Comparison of ENCODE assay signal across 10 mouse cellular contexts in the genomic region with DNA sequence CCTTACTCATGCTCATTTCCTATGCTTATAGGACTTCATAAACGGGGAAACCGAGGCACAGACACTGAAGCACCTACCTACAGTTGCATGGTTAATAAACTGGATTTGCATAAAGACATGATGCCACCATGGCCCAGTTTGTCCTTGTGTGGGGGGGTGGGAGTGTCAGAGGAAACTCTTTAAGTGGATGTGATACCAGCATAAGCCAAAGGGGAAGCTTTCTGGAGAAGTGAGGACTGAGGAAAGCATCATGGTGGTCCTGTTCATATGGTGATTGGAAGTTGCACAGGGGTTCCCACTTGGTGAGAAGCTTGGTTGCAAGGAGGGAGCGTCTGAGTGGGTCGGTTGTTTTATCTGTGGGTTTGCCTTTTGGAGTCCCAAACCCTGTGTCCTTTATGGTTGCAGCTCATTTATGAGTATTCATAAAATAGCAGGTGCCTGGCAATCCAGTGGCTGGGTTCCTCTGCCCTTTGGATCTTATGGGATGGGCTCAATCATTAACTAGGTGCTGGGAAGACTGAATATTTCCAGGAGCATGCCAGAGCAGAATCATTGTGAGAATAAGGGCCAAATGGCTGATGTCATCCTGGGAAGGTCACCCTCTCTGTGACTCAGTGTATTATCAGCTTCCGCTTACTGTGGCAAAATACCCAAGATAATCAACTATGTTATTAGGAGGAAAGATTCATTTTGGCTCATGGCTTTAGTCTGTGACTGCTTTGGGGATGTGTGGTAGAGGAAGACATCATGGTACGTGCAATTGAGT.
A peak's percentile ranks its signal among the peaks of the same experiment; 100 is the strongest.
DNase-seq lines count a peak whose midpoint lies in the region; ATAC-seq and TF ChIP-seq lines count a peak whose summit lies in the region.
"Had no signal": no experiment of that assay in that cellular context is flagged by ENCODE, and none has a peak within 500 bp of the region (broad histone marks: within the 10 kb centered on the region; RNA-seq: fewer than 3 reads in every experiment).

No protein-coding gene starts in this region.

- H3K9me3 ChIP-seq in forebrain, embryonic 11.5 days (ENCODE audit: control insufficient read depth, low read length) = no peaks in the 10 kb centered on the region
- no peaks in the 10 kb centered on the region for H3K9me3 ChIP-seq in forebrain, embryonic 14.5 days (replicated peaks; ENCODE audit: control insufficient read depth, low read length)
- no peaks in the 10 kb centered on the region for H3K9me3 ChIP-seq in limb, embryonic 13.5 days
- H3K9me3 ChIP-seq: hindbrain, embryonic 15.5 days; midbrain, embryonic 12.5 days had no signal

- no peak overlapping the region for H3K27ac ChIP-seq in forebrain, embryonic 11.5 days (ENCODE audit: low read depth, low read length)
- no peak overlapping the region for H3K27ac ChIP-seq in forebrain, embryonic 14.5 days (ENCODE audit: low read depth, low read length)
- peak overlapping the region; percentile 80 for H3K27ac ChIP-seq in embryonic fibroblast, embryonic 13.5 days (ENCODE audit: insufficient read depth, low read length)
- H3K27ac ChIP-seq in limb, embryonic 13.5 days = peak overlapping the region; percentile 97
- H3K27ac ChIP-seq: hindbrain, embryonic 15.5 days; midbrain, embryonic 12.5 days had no signal

- intact Hi-C loops in left cerebral cortex, postnatal 36 days (cut with DNase I) = no loop called here

- H3K9ac ChIP-seq in forebrain, embryonic 11.5 days (ENCODE audit: low read length) = no peak overlapping the region
- H3K9ac ChIP-seq in forebrain, embryonic 14.5 days (ENCODE audit: low read length) = no peak overlapping the region
- no peak overlapping the region for H3K9ac ChIP-seq in limb, embryonic 13.5 days
- H3K9ac ChIP-seq: hindbrain, embryonic 15.5 days; midbrain, embryonic 12.5 days had no signal

- no peak overlapping the region for H3K4me3 ChIP-seq in forebrain, embryonic 11.5 days (ENCODE audit: low read depth, low read length)
- no peak overlapping the region for H3K4me3 ChIP-seq in forebrain, embryonic 14.5 days (ENCODE audit: low read depth, low read length)
- no peak overlapping the region for H3K4me3 ChIP-seq in embryonic fibroblast, embryonic 13.5 days (ENCODE audit: insufficient read depth, low read length)
- H3K4me3 ChIP-seq in limb, embryonic 13.5 days = no peak overlapping the region
- H3K4me3 ChIP-seq: hindbrain, embryonic 15.5 days; midbrain, embryonic 12.5 days had no signal

- no peaks in the 10 kb centered on the region for H3K36me3 ChIP-seq in forebrain, embryonic 11.5 days (ENCODE audit: control insufficient read depth, insufficient read depth, low read length)
- H3K36me3 ChIP-seq in forebrain, embryonic 14.5 days (ENCODE audit: control insufficient read depth, insufficient read depth, low read length) = no peaks in the 10 kb centered on the region
- no peaks in the 10 kb centered on the region for H3K36me3 ChIP-seq in limb, embryonic 13.5 days
- H3K36me3 ChIP-seq: hindbrain, embryonic 15.5 days; midbrain, embryonic 12.5 days had no signal

- no peaks in the 10 kb centered on the region for H3K27me3 ChIP-seq in forebrain, embryonic 11.5 days (ENCODE audit: control insufficient read depth, insufficient read depth, low read length)
- no peaks in the 10 kb centered on the region for H3K27me3 ChIP-seq in forebrain, embryonic 14.5 days (replicated peaks; ENCODE audit: control insufficient read depth, insufficient read depth, low read length)
- no peaks in the 10 kb centered on the region for H3K27me3 ChIP-seq in limb, embryonic 13.5 days
- H3K27me3 ChIP-seq: hindbrain, embryonic 15.5 days; midbrain, embryonic 12.5 days had no signal

- TF ChIP-seq POLR2A in embryonic fibroblast, embryonic 13.5 days (IDR thresholded peaks at IDR 0.05; ENCODE audit: low read depth, low read length) = no peak

- TF ChIP-seq CTCF in embryonic fibroblast, embryonic 13.5 days (IDR thresholded peaks at IDR 0.05; ENCODE audit: borderline replicate concordance, insufficient read depth, low read length) = no peak

- WGBS in forebrain, embryonic 11.5 days = 93% methylated on average over 6 of the region's 6 CpGs
- WGBS in forebrain, embryonic 14.5 days = 90% methylated on average over 6 of the region's 6 CpGs
- WGBS in limb, embryonic 13.5 days = 83% methylated on average over 6 of the region's 6 CpGs

- H3K4me1 ChIP-seq in forebrain, embryonic 11.5 days (replicated peaks; ENCODE audit: control insufficient read depth, insufficient read depth, low read length) = 0 out of 2 replicates have a peak, but pooled peaks cover 2% of the 10 kb centered on the region
- H3K4me1 ChIP-seq in forebrain, embryonic 14.5 days (ENCODE audit: control insufficient read depth, insufficient read depth, low read length) = peaks cover 9% of the 10 kb centered on the region; the same call in 1 of the 2 replicates
- H3K4me1 ChIP-seq in embryonic fibroblast, embryonic 13.5 days (ENCODE audit: control insufficient read depth, insufficient read depth, low read length) = peaks cover 27% of the 10 kb centered on the region
- peaks cover 46% of the 10 kb centered on the region for H3K4me1 ChIP-seq in limb, embryonic 13.5 days

- no peak overlapping the region for H3K4me2 ChIP-seq in forebrain, embryonic 11.5 days (ENCODE audit: low read depth, low read length, severe bottlenecking)
- H3K4me2 ChIP-seq in forebrain, embryonic 14.5 days (ENCODE audit: low read length) = no peak overlapping the region
- no peak overlapping the region for H3K4me2 ChIP-seq in limb, embryonic 13.5 days (replicated peaks)
- H3K4me2 ChIP-seq: hindbrain, embryonic 15.5 days; midbrain, embryonic 12.5 days had no signal

- DNase-seq in forebrain, embryonic 11.5 days (ENCODE audit: low spot score) = peak; percentile 13
- DNase-seq in forebrain, embryonic 14.5 days (ENCODE audit: low spot score) = no peak
- peak; percentile 34 for DNase-seq in NIH3T3 (ENCODE audit: low read depth)
- DNase-seq in thymus, postnatal 10 days (ENCODE audit: low spot score in 2 of 2) = no peak
- DNase-seq in heart, adult 8-10 months (ENCODE audit: low spot score) = no peak
- DNase-seq in left cerebral cortex, postnatal 36 days (ENCODE audit: low spot score in 2 of 2) = no peak

- no peak for ATAC-seq in forebrain, embryonic 11.5 days (replicated peaks; ENCODE audit: low FRiP score)
- no peak for ATAC-seq in forebrain, embryonic 14.5 days
- no peak for ATAC-seq in limb, embryonic 13.5 days (ENCODE audit: low FRiP score, low read depth)

Comparison
In these comparisons a context has a peak if more than half of its experiments do, and no peak if none do; other contexts are left out.
1. DNase-seq: peak in forebrain, embryonic 11.5 days (single experiment) and NIH3T3 (single experiment); none in forebrain, embryonic 14.5 days (single experiment), thymus, postnatal 10 days (0 of 2), heart, adult 8-10 months (single experiment) and left cerebral cortex, postnatal 36 days (0 of 2).
2. H3K27ac ChIP-seq: peak in embryonic fibroblast, embryonic 13.5 days (single experiment) and limb, embryonic 13.5 days (single experiment); none in forebrain, embryonic 11.5 days (single experiment) and forebrain, embryonic 14.5 days (single experiment).